Mouse (Mus musculus) bone marrow macrophage, adult 2 months (primary cell): ENCODE data around the gene Drc3. TPM values are rescaled to one million over a fixed set of nuclear protein-coding genes. Genes with fewer than 3 reads are reported as not detected.

Experiments used
- H3K27ac ChIP-seq: 2 replicates; pipeline ENCODE4 v1.5.1; 2012; ENCODE audit warnings: low read depth, low read length; ENCODE audit not compliant: insufficient read depth
- H3K4me1 ChIP-seq: 2 replicates; pipeline ENCODE4 v1.6.1; 2012; ENCODE audit warnings: low read length; ENCODE audit not compliant: control insufficient read depth, insufficient read depth
- H3K4me3 ChIP-seq: 2 replicates; pipeline ENCODE4 v1.5.1; 2012; ENCODE audit warnings: mild to moderate bottlenecking, low read length, moderate library complexity; ENCODE audit not compliant: insufficient read depth
- CTCF ChIP-seq: IDR thresholded peaks from 2 replicates; pipeline ENCODE4 v1.5.1; 2012; ENCODE audit warnings: low read depth, mild to moderate bottlenecking, low read length, moderate library complexity
- POLR2A ChIP-seq: IDR thresholded peaks from 2 replicates; pipeline ENCODE4 v1.6.1; 2012; ENCODE audit warnings: mild to moderate bottlenecking, low read depth, low read length, borderline replicate concordance
- polyA plus RNA-seq: library from polyadenylated mRNA; stranded (reverse); fragments of >200 nt; gene quantifications from 2 replicates; pipeline ENCODE4 v1.2.4, GENCODE M21; 2012; ENCODE audit not compliant: missing spikeins, insufficient read depth, insufficient read length

The Drc3 gene
- polyA plus RNA-seq, 1 experiment: not detected

- Histone ChIP-seq H3K4me1 (peaks cover 48% of the 10 kb centered on the region), H3K27ac (peak overlapping the region; percentile 33), H3K4me3 (no peak overlapping the region)
- TF ChIP-seq CTCF (no peak), POLR2A (no peak)
Observed at GRCm38 (mm10) chr11:60358548-60358947, 5.4 kb downstream of the Drc3 start.

GRCm38 (mm10) chr11:60359138-60359537 is 6.0 kb downstream of the Drc3 start:
- no peak for TF ChIP-seq POLR2A
- no peak for TF ChIP-seq CTCF
- Histone ChIP-seq H3K27ac (peak overlapping the region; percentile 33), H3K4me1 (peaks cover 47% of the 10 kb centered on the region), H3K4me3 (no peak overlapping the region)

GRCm38 (mm10) chr11:60359936-60360335 is 6.8 kb downstream of the Drc3 start:
- no peak overlapping the region for H3K4me3 ChIP-seq
- H3K4me1 ChIP-seq: peaks cover 47% of the 10 kb centered on the region
- TF ChIP-seq CTCF (no peak), POLR2A (no peak)
- no peak overlapping the region for H3K27ac ChIP-seq

- TF ChIP-seq POLR2A (no peak), CTCF (no peak)
- Histone ChIP-seq H3K4me1 (peaks cover 47% of the 10 kb centered on the region), H3K4me3 (no peak overlapping the region), H3K27ac (no peak overlapping the region)
Observed at GRCm38 (mm10) chr11:60360631-60361201, 7.6 kb downstream of the Drc3 start.

- H3K27ac ChIP-seq: no peak overlapping the region
- H3K4me3 ChIP-seq: no peak overlapping the region
- TF ChIP-seq CTCF (no peak), POLR2A (no peak)
- no peaks in the 10 kb centered on the region for H3K4me1 ChIP-seq
Observed at GRCm38 (mm10) chr11:60366239-60367019, 13.3 kb downstream of the Drc3 start.

GRCm38 (mm10) chr11:60367256-60367655 is 14.1 kb downstream of the Drc3 start:
- Histone ChIP-seq H3K4me1 (no peaks in the 10 kb centered on the region), H3K27ac (no peak overlapping the region), H3K4me3 (no peak overlapping the region)
- TF ChIP-seq POLR2A (no peak), CTCF (no peak)

- Histone ChIP-seq H3K27ac (no peak overlapping the region), H3K4me3 (no peak overlapping the region), H3K4me1 (no peaks in the 10 kb centered on the region)
- TF ChIP-seq POLR2A (no peak), CTCF (no peak)
Observed at GRCm38 (mm10) chr11:60368909-60369308, 15.8 kb downstream of the Drc3 start.

- Histone ChIP-seq H3K4me3 (no peak overlapping the region), H3K27ac (no peak overlapping the region), H3K4me1 (no peaks in the 10 kb centered on the region)
- TF ChIP-seq POLR2A (no peak), CTCF (no peak)
Observed at GRCm38 (mm10) chr11:60369448-60369847, 16.3 kb downstream of the Drc3 start.

GRCm38 (mm10) chr11:60370431-60370830 is 17.3 kb downstream of the Drc3 start:
- H3K27ac ChIP-seq: no peak overlapping the region
- no peak for TF ChIP-seq POLR2A
- no peak for TF ChIP-seq CTCF
- H3K4me1 ChIP-seq: no peaks in the 10 kb centered on the region
- no peak overlapping the region for H3K4me3 ChIP-seq

GRCm38 (mm10) chr11:60374481-60374880 is 21.4 kb downstream of the Drc3 start:
- Histone ChIP-seq H3K4me1 (no peaks in the 10 kb centered on the region), H3K27ac (no peak overlapping the region), H3K4me3 (no peak overlapping the region)
- TF ChIP-seq POLR2A (no peak), CTCF (no peak)
